Mouse (Mus musculus) midbrain, embryonic 15.5 days (tissue): Measurements from ENCODE around the gene A430033K04Rik. TPM values are rescaled to one million over a fixed set of nuclear protein-coding genes. Genes with fewer than 3 reads are reported as not detected.

ENCODE experiments used
- ATAC-seq: fragments of 200-750 bp; cut with Nextera tagmentation; replicated peaks from 2 replicates; pipeline ENCODE4 v1.8.0; 2017; ENCODE audit warnings: moderate TSS enrichment
- H3K27ac ChIP-seq: fragments of 300-500 bp; sonication (generic); 2 replicates; pipeline ENCODE4 v1.5.1; 2015; ENCODE audit warnings: mild to moderate bottlenecking, inconsistent platforms
- H3K27me3 ChIP-seq: fragments of 300-500 bp; sonication (generic); replicated peaks from 2 replicates; pipeline ENCODE4 v1.6.1; 2015; ENCODE audit warnings: inconsistent platforms
- H3K36me3 ChIP-seq: fragments of 300-500 bp; sonication (generic); replicated peaks from 2 replicates; pipeline ENCODE4 v1.6.1; 2015; ENCODE audit warnings: inconsistent platforms
- H3K4me1 ChIP-seq: fragments of 300-500 bp; sonication (generic); 2 replicates; pipeline ENCODE4 v1.6.1; 2015; ENCODE audit warnings: inconsistent platforms
- H3K4me2 ChIP-seq: fragments of 300-500 bp; sonication (generic); 2 replicates; pipeline ENCODE4 v1.6.1; 2015; ENCODE audit warnings: inconsistent platforms, mild to moderate bottlenecking, moderate library complexity
- H3K4me3 ChIP-seq: fragments of 300-500 bp; sonication (generic); 2 replicates; pipeline ENCODE4 v1.5.1; 2015; ENCODE audit warnings: mild to moderate bottlenecking, inconsistent platforms
- H3K9ac ChIP-seq: fragments of 300-500 bp; sonication (generic); 2 replicates; pipeline ENCODE4 v1.6.1; 2015; ENCODE audit warnings: mild to moderate bottlenecking, inconsistent platforms
- H3K9me3 ChIP-seq: fragments of 300-500 bp; sonication (generic); 2 replicates; pipeline ENCODE4 v1.6.1; 2016; ENCODE audit warnings: inconsistent platforms
- WGBS: fragments of 180-500 bp; shearing (Covaris S2); methylation state at CpG from one replicate; pipeline ENCODE4 v1.1.7; 2015; ENCODE audit warnings: mixed read lengths; 5-methylcytosine and 5-hydroxymethylcytosine counted together
- polyA plus RNA-seq: library from polyadenylated mRNA; unstranded; fragments of >200 nt; fragmentation: Nextera tagmentation; extraction: Ambion mirVana; gene quantifications from 2 replicates; pipeline ENCODE4 v1.2.1, GENCODE M21; 2015

Gene A430033K04Rik
- polyA plus RNA-seq, result 24.4 and 26.4 TPM in 2 replicates

DNA sequence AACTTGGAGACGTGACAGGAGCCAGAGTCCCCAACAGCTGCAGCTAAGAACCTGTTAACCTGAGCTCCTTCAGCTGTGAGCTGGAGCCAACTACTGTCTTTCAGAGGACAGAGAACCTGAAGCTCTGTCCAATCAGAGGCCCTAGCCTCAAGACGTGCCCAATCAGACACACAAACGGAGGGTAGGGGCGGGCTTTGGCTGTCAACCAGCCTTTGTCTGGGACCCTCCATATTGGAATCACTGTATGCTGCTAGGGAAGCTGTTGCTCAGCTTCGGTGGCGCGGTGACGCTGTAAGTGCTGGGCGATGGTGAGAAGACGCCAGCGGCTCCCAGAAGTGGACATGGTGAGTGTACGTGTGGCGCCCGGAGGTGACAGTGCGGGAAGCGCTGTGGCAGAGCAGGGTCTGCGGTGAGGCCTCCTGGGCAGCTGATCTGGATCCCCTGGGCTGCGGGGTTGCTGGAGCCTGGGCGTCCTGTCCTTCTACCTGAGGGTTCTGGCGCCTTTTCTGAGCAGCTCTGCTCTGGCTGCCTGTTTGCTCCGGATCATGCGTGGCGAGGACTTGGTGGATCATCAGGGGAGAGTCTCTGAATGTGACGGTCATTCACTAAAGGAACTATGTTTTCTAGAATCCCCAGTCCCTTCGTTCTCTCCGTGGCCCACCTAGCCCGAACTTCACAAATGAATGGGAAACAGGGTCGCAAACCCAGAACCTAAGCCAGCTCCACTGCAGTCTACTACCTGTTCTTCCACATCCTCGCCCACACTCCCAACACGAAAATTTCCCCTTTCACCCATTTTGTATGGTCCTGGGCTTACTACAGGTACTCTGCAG, at the start of gene A430033K04Rik:
Gene A430033K04Rik (plus strand): TSS at position 215 of the 833 bp plus-strand sequence.
- WGBS, result under 1% methylated on average over 30 of the region's 30 CpGs
- Histone ChIP-seq H3K9me3 (no peaks in the 10 kb centered on the region; the same call in 1 of the 2 replicates), H3K4me3 (peak within 1 kb of the TSS; percentile 89), H3K4me2 (peak within 1 kb of the TSS; percentile 72), H3K27ac (peak within 1 kb of the TSS; percentile 98), H3K27me3 (no peaks in the 10 kb centered on the region), H3K4me1 (peaks cover 39% of the 10 kb centered on the region), H3K36me3 (0 out of 2 replicates have a peak, but pooled peaks cover under 1% of the 10 kb centered on the region), H3K9ac (peak within 1 kb of the TSS; percentile 95)
- ATAC-seq, result peak; percentile 94

DNA sequence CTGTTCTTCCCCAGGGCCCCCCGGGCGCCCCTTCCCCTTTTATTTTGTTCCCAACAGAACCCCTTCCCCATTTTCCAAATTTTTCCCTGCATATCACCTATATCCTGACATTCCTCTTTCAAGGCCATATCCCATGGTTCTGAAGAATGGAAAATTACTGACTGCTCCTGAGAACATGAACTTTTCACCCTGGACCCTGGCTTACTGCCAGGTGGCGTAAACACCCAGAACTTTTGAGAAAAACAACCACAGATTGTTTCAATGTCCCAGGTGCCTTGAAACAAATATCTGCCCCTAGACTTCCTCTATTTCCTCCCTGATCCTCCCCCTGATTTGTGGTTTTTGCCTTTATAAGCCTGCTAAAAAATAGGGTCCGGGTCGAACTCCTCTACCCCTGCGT, 35.3 kb upstream of the A430033K04Rik start:
- Histone ChIP-seq H3K9me3 (peaks cover 3% of the 10 kb centered on the region; the same call in 1 of the 2 replicates), H3K4me2 (no peak overlapping the region), H3K4me1 (no peaks in the 10 kb centered on the region), H3K9ac (no peak overlapping the region), H3K4me3 (no peak overlapping the region), H3K27me3 (no peaks in the 10 kb centered on the region), H3K36me3 (no peaks in the 10 kb centered on the region), H3K27ac (no peak overlapping the region)
- WGBS, result 95% methylated on average over 6 of the region's 6 CpGs
- no peak for ATAC-seq

DNA sequence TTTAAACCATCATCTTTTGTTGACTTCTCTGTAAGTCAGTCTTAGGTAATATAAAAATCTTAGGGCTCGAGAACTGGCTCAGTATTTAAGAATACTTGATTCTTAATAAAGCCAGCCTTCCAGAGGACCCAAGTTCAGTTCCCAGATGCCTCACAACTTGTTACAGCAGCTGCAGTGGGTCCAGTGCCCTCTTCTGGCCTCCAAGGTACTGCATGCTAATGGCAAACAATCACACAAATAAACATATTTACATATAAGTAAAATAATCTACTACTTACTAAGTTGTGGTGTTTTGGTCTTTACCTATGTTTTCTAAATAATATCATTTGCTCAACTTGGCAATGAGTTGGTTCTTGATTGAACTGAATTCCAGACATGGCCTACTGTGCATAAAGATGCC, 4.3 kb upstream of the A430033K04Rik start:
- ATAC-seq, result no peak
- H3K4me1 ChIP-seq, result peaks cover 20% of the 10 kb centered on the region
- no peak overlapping the region for H3K9ac ChIP-seq
- H3K4me3 ChIP-seq, result peak overlapping the region; percentile 97
- H3K27me3 ChIP-seq, result no peaks in the 10 kb centered on the region
- H3K4me2 ChIP-seq, result peak overlapping the region; percentile 42
- H3K9me3 ChIP-seq, result peaks cover 29% of the 10 kb centered on the region
- H3K36me3 ChIP-seq, result peaks cover 42% of the 10 kb centered on the region
- no peak overlapping the region for H3K27ac ChIP-seq
- 95% methylated on average over 1 of the region's 1 CpGs for WGBS

DNA sequence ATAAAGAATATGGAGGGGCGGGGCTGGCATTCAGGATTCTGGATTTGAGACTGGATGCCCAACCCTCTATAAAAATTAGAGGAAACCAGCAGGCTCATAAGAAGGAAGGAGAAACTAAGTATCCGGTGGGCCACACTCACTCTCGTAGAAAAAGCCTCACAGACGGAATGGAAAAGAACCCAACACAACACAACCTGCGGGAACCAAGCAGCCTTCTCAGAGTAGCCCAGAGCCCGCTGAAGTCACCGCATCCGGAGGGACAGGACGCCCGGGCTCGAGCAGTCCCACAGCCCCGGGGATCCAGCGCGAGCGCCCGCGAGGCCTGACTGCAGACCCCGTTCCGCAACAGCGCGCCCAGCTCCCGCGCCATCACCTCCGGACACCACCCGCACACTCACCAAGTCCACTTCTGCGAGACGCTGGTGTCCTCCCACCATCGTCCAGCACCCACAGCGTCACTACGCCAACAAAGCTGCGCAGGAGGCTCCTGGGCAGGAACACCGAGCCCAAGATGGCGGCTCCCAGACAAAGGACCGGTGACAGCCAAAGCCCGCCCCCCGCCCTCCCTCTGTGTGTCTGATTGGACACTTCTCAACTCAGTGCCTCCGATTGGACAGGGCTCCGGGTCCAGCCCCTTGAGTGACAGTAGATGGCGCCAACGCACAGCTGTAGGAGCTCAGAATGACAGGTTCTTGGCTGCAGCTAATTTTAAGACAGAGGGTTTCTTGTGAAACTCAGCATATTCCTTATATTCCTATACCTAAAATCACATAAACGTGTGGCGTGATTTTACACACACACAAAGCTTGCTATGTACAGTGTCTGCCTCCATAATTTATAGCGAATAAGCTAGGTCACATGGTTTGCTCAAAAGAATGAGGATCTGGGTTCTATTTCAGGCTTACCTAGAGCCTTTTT, 3.2 kb upstream of the A430033K04Rik start, which contains the start of gene Zfp68:
Gene Zfp68 (minus strand): TSS at position 551 of the 918 bp plus-strand sequence.
- peak; percentile 96 for ATAC-seq
- peaks cover 22% of the 10 kb centered on the region for H3K9me3 ChIP-seq
- peak within 1 kb of the TSS; percentile 42 for H3K4me2 ChIP-seq
- WGBS, result under 1% methylated on average over 43 of the region's 43 CpGs
- H3K27me3 ChIP-seq, result no peaks in the 10 kb centered on the region
- peak within 1 kb of the TSS; percentile 97 for H3K4me3 ChIP-seq
- H3K36me3 ChIP-seq, result peaks cover 31% of the 10 kb centered on the region
- peak within 1 kb of the TSS; percentile 99 for H3K9ac ChIP-seq
- H3K27ac ChIP-seq, result peak within 1 kb of the TSS; percentile 100
- peaks cover 30% of the 10 kb centered on the region for H3K4me1 ChIP-seq

DNA sequence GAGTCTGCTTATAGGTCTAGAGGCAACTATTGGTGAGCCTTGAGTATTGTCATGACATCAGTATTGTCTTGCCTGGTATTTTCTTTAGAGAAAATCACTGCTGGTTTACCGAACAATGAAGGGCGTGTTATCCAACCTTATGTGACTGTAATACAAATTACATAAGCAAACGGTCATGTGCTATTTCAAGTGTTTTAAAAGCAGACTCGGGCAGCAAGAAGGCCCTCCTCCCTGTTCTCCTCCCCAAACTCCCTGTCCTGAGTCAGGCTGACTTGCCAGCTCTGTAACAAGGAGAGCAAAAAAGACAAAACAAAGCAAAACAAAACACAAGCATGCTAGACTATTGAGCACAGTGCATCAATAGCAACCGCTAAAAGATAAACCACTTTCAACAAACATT, 1.8 kb upstream of the A430033K04Rik start:
- WGBS, result 58% methylated on average over 5 of the region's 5 CpGs
- peak overlapping the region; percentile 45; the same call in 1 of the 2 replicates for H3K27ac ChIP-seq
- ATAC-seq, result no peak

GRCm38 (mm10) chr5:138623478-138623875, 818 bp downstream of the A430033K04Rik start:
- H3K4me3 ChIP-seq, result peak overlapping the region; percentile 89
- H3K27ac ChIP-seq, result peak overlapping the region; percentile 98
- peaks cover 33% of the 10 kb centered on the region for H3K4me1 ChIP-seq
- H3K27me3 ChIP-seq, result no peaks in the 10 kb centered on the region
- peak overlapping the region; percentile 95 for H3K9ac ChIP-seq
- H3K9me3 ChIP-seq, result no peaks in the 10 kb centered on the region
- WGBS, result 7% methylated on average over 3 of the region's 3 CpGs
- H3K36me3 ChIP-seq, result no peaks in the 10 kb centered on the region
- no peak for ATAC-seq
- H3K4me2 ChIP-seq, result peak overlapping the region; percentile 72

More for the DNA sequence above, 1.8 kb upstream of the A430033K04Rik start:
- Histone ChIP-seq H3K27me3 (no peaks in the 10 kb centered on the region), H3K9ac (no peak overlapping the region), H3K4me3 (no peak overlapping the region), H3K9me3 (peaks cover 14% of the 10 kb centered on the region), H3K4me2 (no peak overlapping the region), H3K36me3 (peaks cover 18% of the 10 kb centered on the region), H3K4me1 (peaks cover 39% of the 10 kb centered on the region)

GRCm38 (mm10) chr5:138636486-138636885, 13.8 kb downstream of the A430033K04Rik start:
- no peaks in the 10 kb centered on the region for H3K27me3 ChIP-seq
- no peak overlapping the region for H3K4me2 ChIP-seq
- no peaks in the 10 kb centered on the region for H3K4me1 ChIP-seq
- H3K27ac ChIP-seq, result no peak overlapping the region
- no peak for ATAC-seq
- WGBS, result 94% methylated on average over 2 of the region's 2 CpGs
- no peak overlapping the region for H3K4me3 ChIP-seq
- H3K9me3 ChIP-seq, result no peaks in the 10 kb centered on the region
- peaks cover 35% of the 10 kb centered on the region for H3K36me3 ChIP-seq
- no peak overlapping the region for H3K9ac ChIP-seq

GRCm38 (mm10) chr5:138641081-138641480, 18.4 kb downstream of the A430033K04Rik start:
- Histone ChIP-seq H3K27ac (no peak overlapping the region), H3K9me3 (no peaks in the 10 kb centered on the region), H3K4me1 (no peaks in the 10 kb centered on the region), H3K9ac (no peak overlapping the region), H3K27me3 (no peaks in the 10 kb centered on the region), H3K4me3 (no peak overlapping the region), H3K4me2 (no peak overlapping the region), H3K36me3 (peaks cover 46% of the 10 kb centered on the region)
- WGBS, result 94% methylated on average over 3 of the region's 3 CpGs
- no peak for ATAC-seq

DNA sequence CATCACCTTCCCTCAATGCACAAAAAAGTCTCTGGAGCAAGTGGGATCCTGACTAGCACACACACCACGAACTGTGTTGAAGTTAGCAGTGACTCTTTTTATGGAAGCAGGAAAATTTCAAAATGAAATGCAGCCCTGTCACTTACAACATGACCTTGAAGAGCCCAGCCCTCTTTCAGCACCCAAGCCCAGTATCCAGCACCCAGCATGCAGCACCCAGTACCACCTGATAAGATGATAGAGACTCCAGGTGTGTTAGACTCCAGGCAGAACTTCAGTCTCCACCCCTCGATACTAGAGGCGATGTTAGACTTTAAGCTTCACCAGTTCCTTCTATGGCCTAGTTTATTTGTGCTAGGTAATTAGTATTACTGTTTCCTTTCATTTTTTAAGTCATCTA, 19.1 kb downstream of the A430033K04Rik start:
- Histone ChIP-seq H3K27me3 (no peaks in the 10 kb centered on the region), H3K27ac (no peak overlapping the region), H3K9ac (no peak overlapping the region), H3K36me3 (peaks cover 45% of the 10 kb centered on the region), H3K4me1 (no peaks in the 10 kb centered on the region), H3K4me3 (no peak overlapping the region), H3K4me2 (no peak overlapping the region), H3K9me3 (no peaks in the 10 kb centered on the region)
- ATAC-seq, result no peak
- WGBS, result 98% methylated on average over 3 of the region's 3 CpGs

DNA sequence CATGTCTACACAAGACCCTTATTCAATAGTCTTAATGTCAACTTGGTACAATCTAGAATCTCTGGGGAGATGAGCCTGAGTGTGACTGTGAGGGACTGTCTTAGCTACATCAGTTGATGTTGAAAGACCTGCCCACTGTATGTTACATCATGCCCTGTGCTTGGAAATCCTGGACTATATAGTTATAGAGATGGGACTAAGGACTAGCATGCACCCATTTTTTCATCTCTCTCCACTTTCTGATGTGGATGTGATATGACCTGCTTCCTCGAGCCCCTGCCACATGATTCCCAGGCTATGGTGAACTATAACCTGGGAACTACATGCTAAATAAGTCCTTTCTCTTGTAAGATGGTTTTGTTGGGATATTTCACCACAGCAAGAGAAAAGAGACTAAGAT, 30.3 kb downstream of the A430033K04Rik start:
- 95% methylated on average over 1 of the region's 1 CpGs for WGBS

GRCm38 (mm10) chr5:138656477-138657156, 34.0 kb downstream of the A430033K04Rik start:
- H3K4me3 ChIP-seq, result no peak overlapping the region
- H3K9ac ChIP-seq, result no peak overlapping the region
- no peak overlapping the region for H3K4me2 ChIP-seq
- H3K36me3 ChIP-seq, result no peaks in the 10 kb centered on the region
- H3K9me3 ChIP-seq, result no peaks in the 10 kb centered on the region
- no peaks in the 10 kb centered on the region for H3K27me3 ChIP-seq
- no peaks in the 10 kb centered on the region for H3K4me1 ChIP-seq
- 11% methylated on average over 2 of the region's 2 CpGs for WGBS
- peak overlapping the region; percentile 21; the same call in 1 of the 2 replicates for H3K27ac ChIP-seq
- peak; percentile 90 for ATAC-seq

More for the DNA sequence above, 30.3 kb downstream of the A430033K04Rik start:
- no peak overlapping the region for H3K4me2 ChIP-seq
- no peak overlapping the region for H3K27ac ChIP-seq
- H3K9ac ChIP-seq, result no peak overlapping the region
- peaks cover 14% of the 10 kb centered on the region; the same call in 1 of the 2 replicates for H3K36me3 ChIP-seq
- no peaks in the 10 kb centered on the region for H3K9me3 ChIP-seq
- H3K4me3 ChIP-seq, result no peak overlapping the region
- no peak for ATAC-seq
- no peaks in the 10 kb centered on the region for H3K27me3 ChIP-seq
- H3K4me1 ChIP-seq, result no peaks in the 10 kb centered on the region
